Comparison of ENCODE assay signal across 19 mouse cellular contexts in genomic region chr4:108686156-108686555, GRCm38 (mm10). TPM values are rescaled to one million over a fixed set of nuclear protein-coding genes. Genes with fewer than 3 reads are reported as not detected.
"Had no signal": no experiment of that assay in that cellular context is flagged by ENCODE, and none has a peak within 500 bp of the region (broad histone marks: within the 10 kb centered on the region; RNA-seq: fewer than 3 reads in every experiment).

No protein-coding gene starts in this region.

- H3K4me1 ChIP-seq: liver, embryonic 12.5 days; liver, embryonic 15.5 days; lung, embryonic 15.5 days; megakaryocyte, embryonic 14.5 days; midbrain, embryonic 10.5 days; midbrain, embryonic 13.5 days; neural tube, embryonic 13.5 days had no signal

- DNase-seq: kidney, postnatal 14 days; layer of hippocampus, postnatal 36 days; lung, adult 18-20 months; lung, postnatal 10 days; lung, postnatal 36 days; thymus, adult 18-20 months; thymus, postnatal 36 days had no signal

- H3K4me2 ChIP-seq: liver, embryonic 12.5 days; liver, embryonic 15.5 days; lung, embryonic 15.5 days; midbrain, embryonic 13.5 days; neural tube, embryonic 13.5 days had no signal

- H3K9me3 ChIP-seq: liver, embryonic 12.5 days; liver, embryonic 15.5 days; lung, embryonic 15.5 days; megakaryocyte, embryonic 14.5 days; midbrain, embryonic 10.5 days; midbrain, embryonic 13.5 days; neural tube, embryonic 13.5 days had no signal

- ATAC-seq: liver, embryonic 12.5 days; midbrain, embryonic 13.5 days; midbrain, embryonic 16.5 days had no signal

- H3K27ac ChIP-seq: left cerebral cortex, adult 2 months; liver, embryonic 12.5 days; liver, embryonic 15.5 days; lung, embryonic 15.5 days; midbrain, embryonic 10.5 days; midbrain, embryonic 13.5 days; neural tube, embryonic 13.5 days had no signal

- H3K4me3 ChIP-seq: left cerebral cortex, adult 2 months; liver, embryonic 12.5 days; liver, embryonic 15.5 days; lung, embryonic 15.5 days; megakaryocyte, embryonic 14.5 days; midbrain, embryonic 10.5 days; midbrain, embryonic 13.5 days; myocyte; neural tube, embryonic 13.5 days had no signal

- H3K36me3 ChIP-seq: liver, embryonic 12.5 days; liver, embryonic 15.5 days had no signal

- H3K27me3 ChIP-seq: liver, embryonic 12.5 days; liver, embryonic 15.5 days; lung, embryonic 15.5 days; midbrain, embryonic 13.5 days; neural tube, embryonic 13.5 days had no signal

- H3K9ac ChIP-seq: liver, embryonic 12.5 days; liver, embryonic 15.5 days; lung, embryonic 15.5 days; midbrain, embryonic 13.5 days; neural tube, embryonic 13.5 days had no signal

RNA-seq across cellular contexts. Expression of gene 3110021N24Rik, which starts 33.3 kb away (rescaled TPM):
- polyA plus RNA-seq: spleen, adult 2 months; testis, adult 2 months had no signal
